Mouse (Mus musculus) MEL (cell line): ENCODE data around the gene Rac3. TPM values are rescaled to one million over a fixed set of nuclear protein-coding genes. Genes with fewer than 3 reads are reported as not detected.
A peak's percentile ranks its signal among the peaks of the same experiment; 100 is the strongest.

Source experiments
- DNase-seq: peaks from one replicate; pipeline ENCODE4 v3.0.0; 2011; ENCODE audit warnings: low read depth, low spot score
- H3K27ac ChIP-seq: 2 replicates; pipeline ENCODE4 v1.5.1; 2012; ENCODE audit warnings: low read depth, mild to moderate bottlenecking, control low read depth, low read length, moderate library complexity; ENCODE audit not compliant: control insufficient read depth
- H3K27me3 ChIP-seq, 2 experiments: fragments of 150-350 bp in 1 of 2; sonication (generic) in 1 of 2; 2 replicates each; pipeline ENCODE4 v1.6.1; 2012; ENCODE audit warnings: low read length in 2 of 2, mild to moderate bottlenecking in 2 of 2, improper control_type of control experiment in 1 of 2, moderate library complexity in 1 of 2; ENCODE audit not compliant: insufficient read depth in 2 of 2, control insufficient read depth in 1 of 2
- H3K36me3 ChIP-seq, 2 experiments: 2 replicates each; pipeline ENCODE4 v1.6.1; 2012 to 2014; ENCODE audit warnings: low read length in 2 of 2, improper control_type of control experiment in 1 of 2, inconsistent platforms in 1 of 2, mild to moderate bottlenecking in 1 of 2; ENCODE audit not compliant: insufficient read depth in 2 of 2, control insufficient read depth in 1 of 2
- H3K4me1 ChIP-seq, 2 experiments: fragments of 150-350 bp in 1 of 2; sonication (generic) in 1 of 2; 2 replicates each; pipeline ENCODE4 v1.6.1; 2012; ENCODE audit warnings: low read length in 2 of 2, improper control_type of control experiment in 1 of 2, mild to moderate bottlenecking in 1 of 2; ENCODE audit not compliant: insufficient read depth in 2 of 2, control insufficient read depth in 1 of 2
- H3K4me3 ChIP-seq, 2 experiments: fragments of 150-350 bp in 1 of 2; sonication (generic) in 1 of 2; 2 replicates each; pipeline ENCODE4 v1.5.1; 2012; ENCODE audit warnings: low read depth in 2 of 2, low read length in 2 of 2, mild to moderate bottlenecking in 2 of 2, moderate library complexity in 2 of 2, control low read depth in 1 of 2, improper control_type of control experiment in 1 of 2; ENCODE audit not compliant: control insufficient read depth in 1 of 2, insufficient read depth in 1 of 2
- H3K79me2 ChIP-seq: 2 replicates; pipeline ENCODE4 v1.6.1; 2012; ENCODE audit warnings: mild to moderate bottlenecking, low read length, moderate library complexity; ENCODE audit not compliant: control insufficient read depth, poor library complexity, insufficient read depth
- H3K9ac ChIP-seq: 2 replicates; pipeline ENCODE4 v1.6.1; 2012; ENCODE audit warnings: low read depth, mild to moderate bottlenecking, control low read depth, low read length, moderate library complexity; ENCODE audit not compliant: control insufficient read depth, poor library complexity, severe bottlenecking
- H3K9me3 ChIP-seq: fragments of 150-350 bp; sonication (generic); replicated peaks from 2 replicates; pipeline ENCODE4 v1.6.1; 2012; ENCODE audit warnings: mild to moderate bottlenecking, low read length, improper control_type of control experiment, moderate library complexity; ENCODE audit not compliant: insufficient read depth
- E2F4 ChIP-seq: IDR thresholded peaks from 2 replicates; pipeline ENCODE4 v1.6.1; 2011; ENCODE audit warnings: low read depth, low read length, improper control_type of control experiment, borderline replicate concordance
- ELF1 ChIP-seq: IDR thresholded peaks from 2 replicates; pipeline ENCODE4 v1.6.1; 2014; ENCODE audit warnings: low read depth, mild to moderate bottlenecking, inconsistent platforms, low read length, improper control_type of control experiment, moderate library complexity
- EP300 ChIP-seq, 2 experiments: IDR thresholded peaks; 2 replicates each; pipeline ENCODE4 v1.6.1; 2011; ENCODE audit warnings: improper control_type of control experiment in 2 of 2, low read length in 2 of 2, low read depth in 1 of 2, mild to moderate bottlenecking in 1 of 2
- ETS1 ChIP-seq: IDR thresholded peaks from 2 replicates; pipeline ENCODE4 v1.6.1; 2012; ENCODE audit warnings: low read depth, mild to moderate bottlenecking, inconsistent platforms, low read length, improper control_type of control experiment, moderate library complexity
- GABPA ChIP-seq: IDR thresholded peaks from 2 replicates; pipeline ENCODE4 v1.6.1; 2012; ENCODE audit warnings: low read depth, mild to moderate bottlenecking, inconsistent platforms, low read length, improper control_type of control experiment, moderate library complexity
- GATA1 ChIP-seq: IDR thresholded peaks from 2 replicates; pipeline ENCODE4 v1.6.1; 2011; ENCODE audit warnings: low read depth, low read length, improper control_type of control experiment
- JUND ChIP-seq: IDR thresholded peaks from 2 replicates; pipeline ENCODE4 v1.6.1; 2011; ENCODE audit warnings: low read depth, mild to moderate bottlenecking, improper control_type of control experiment, low read length
- MAFK ChIP-seq: IDR thresholded peaks from 2 replicates; pipeline ENCODE4 v1.6.1; 2011; ENCODE audit warnings: low read depth, mild to moderate bottlenecking, low read length, improper control_type of control experiment, borderline replicate concordance
- MAX ChIP-seq: IDR thresholded peaks from 2 replicates; pipeline ENCODE4 v1.6.1; 2011; ENCODE audit warnings: low read length, improper control_type of control experiment
- MAZ ChIP-seq: IDR thresholded peaks from 2 replicates; pipeline ENCODE4 v1.6.1; 2012; ENCODE audit warnings: low read depth, mild to moderate bottlenecking, inconsistent platforms, low read length, improper control_type of control experiment
- MEF2A ChIP-seq: IDR thresholded peaks from 2 replicates; pipeline ENCODE4 v1.6.1; 2014; ENCODE audit warnings: low read depth, mild to moderate bottlenecking, inconsistent platforms, low read length, improper control_type of control experiment; ENCODE audit not compliant: poor library complexity, insufficient replicate concordance, severe bottlenecking; ENCODE audit errors: extremely low read depth
- MXI1 ChIP-seq: IDR thresholded peaks from 2 replicates; pipeline ENCODE4 v1.6.1; 2011; ENCODE audit warnings: mild to moderate bottlenecking, low read depth, low read length, improper control_type of control experiment
- MYC ChIP-seq: IDR thresholded peaks from 2 replicates; pipeline ENCODE4 v1.6.1; 2011; ENCODE audit warnings: low read depth, mild to moderate bottlenecking, low read length, improper control_type of control experiment, moderate library complexity
- POLR2A ChIP-seq, 2 experiments: IDR thresholded peaks; 2 replicates each; pipeline ENCODE4 v1.6.1; 2011 to 2012; ENCODE audit warnings: low read length in 2 of 2, mild to moderate bottlenecking in 2 of 2, control low read depth in 1 of 2, improper control_type of control experiment in 1 of 2, low read depth in 1 of 2, moderate library complexity in 1 of 2; ENCODE audit not compliant: control insufficient read depth in 1 of 2, insufficient read depth in 1 of 2, poor library complexity in 1 of 2
- POLR2AphosphoS2 ChIP-seq: IDR thresholded peaks from 2 replicates; pipeline ENCODE4 v1.6.1; 2011; ENCODE audit warnings: low read length, improper control_type of control experiment
- POLR2AphosphoS5 ChIP-seq: IDR thresholded peaks from 2 replicates; pipeline ENCODE4 v1.6.1; 2012; ENCODE audit warnings: low read depth, borderline replicate concordance, mild to moderate bottlenecking, inconsistent platforms, low read length, moderate library complexity, mixed read lengths
- RCOR1 ChIP-seq: IDR thresholded peaks from 2 replicates; pipeline ENCODE4 v1.6.1; 2012; ENCODE audit warnings: low read depth, mild to moderate bottlenecking, inconsistent platforms, low read length, improper control_type of control experiment
- SIN3A ChIP-seq: IDR thresholded peaks from 2 replicates; pipeline ENCODE4 v1.6.1; 2012; ENCODE audit warnings: low read length, improper control_type of control experiment, inconsistent platforms
- SMC3 ChIP-seq: IDR thresholded peaks from 2 replicates; pipeline ENCODE4 v1.6.1; 2011; ENCODE audit warnings: low read depth, low read length, improper control_type of control experiment
- TBP ChIP-seq: IDR thresholded peaks from 2 replicates; pipeline ENCODE4 v1.8.0; 2011; ENCODE audit warnings: low read depth, low read length, improper control_type of control experiment
- USF1 ChIP-seq: IDR thresholded peaks from 2 replicates; pipeline ENCODE4 v1.6.1; 2014; ENCODE audit warnings: low read depth, mild to moderate bottlenecking, inconsistent platforms, low read length, improper control_type of control experiment, moderate library complexity
- USF2 ChIP-seq, 2 experiments: IDR thresholded peaks; 2 replicates each; pipeline ENCODE4 v1.6.1; 2011 to 2012; ENCODE audit warnings: improper control_type of control experiment in 2 of 2, low read length in 2 of 2, borderline replicate concordance in 1 of 2, inconsistent platforms in 1 of 2, low read depth in 1 of 2, mild to moderate bottlenecking in 1 of 2; ENCODE audit not compliant: insufficient read depth in 1 of 2
- ZC3H11A ChIP-seq: IDR thresholded peaks from 2 replicates; pipeline ENCODE4 v1.6.1; 2012; ENCODE audit warnings: low read depth, mild to moderate bottlenecking, inconsistent platforms, low read length, improper control_type of control experiment
- ZKSCAN1 ChIP-seq: IDR thresholded peaks from 2 replicates; pipeline ENCODE4 v1.6.1; 2012; ENCODE audit warnings: low read depth, mild to moderate bottlenecking, inconsistent platforms, low read length, improper control_type of control experiment, moderate library complexity
- ZNF384 ChIP-seq: IDR thresholded peaks from 2 replicates; pipeline ENCODE4 v1.6.1; 2012; ENCODE audit warnings: low read depth, mild to moderate bottlenecking, inconsistent platforms, low read length, improper control_type of control experiment
- polyA plus RNA-seq, 2 experiments: library from polyadenylated mRNA; stranded (reverse) in 1 of 2; unstranded in 1 of 2; fragments of >175 nt in 1 of 2; fragments of >200 nt in 1 of 2; gene quantifications; 2 replicates each; pipeline versions ENCODE4 v1.2.1 to v1.2.4; 2012; ENCODE audit warnings: low replicate concordance in 2 of 2, low read depth in 1 of 2; ENCODE audit not compliant: insufficient read length in 2 of 2, insufficient read depth in 1 of 2, missing spikeins in 1 of 2
- total RNA-seq: library from RNA; depleted of rRNA; stranded (reverse); fragments of 300-350 nt; gene quantifications from 2 replicates; pipeline ENCODE4 v1.2.3, GENCODE M21; 2012

The Rac3 gene
- total and polyA plus RNA-seq, 3 experiments = 12.0 to 13.1 TPM; not detected in 1

DNA sequence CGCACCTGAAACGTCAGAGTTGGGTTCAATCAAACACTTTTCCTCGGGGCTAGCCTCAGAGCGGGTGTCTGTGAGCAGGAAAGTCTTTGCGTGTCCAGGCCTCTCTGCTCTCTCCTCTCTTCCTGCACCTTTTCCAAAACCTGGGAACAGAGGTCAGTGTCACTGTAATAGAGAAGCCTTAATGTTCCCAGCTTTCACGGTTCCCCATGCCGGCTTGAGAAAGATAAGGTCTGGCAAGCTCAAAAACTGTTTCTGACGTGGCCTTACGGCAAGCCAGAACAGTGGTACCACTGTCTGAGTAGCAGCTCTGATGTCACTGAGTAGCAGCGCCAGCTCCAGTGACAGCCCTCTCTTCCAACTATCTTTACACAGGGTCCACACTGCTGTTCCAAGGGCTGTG lies 6.7 kb upstream of the Rac3 start:
- peak overlapping the region; percentile 15; the same call in 1 of the 2 replicates for H3K27ac ChIP-seq
- DNase-seq = peak; percentile 65
- H3K36me3 ChIP-seq = peaks cover 0 to 2% of the 10 kb centered on the region in 2 experiments; a peak in 1 of 4 replicates
- peaks cover 0 to 8% of the 10 kb centered on the region in 2 experiments; a peak in 3 of 4 replicates for H3K4me1 ChIP-seq
- peaks cover 17% of the 10 kb centered on the region for H3K79me2 ChIP-seq
- TF ChIP-seq MAFK (no peak), MYC (peak; percentile 34; the same call in 1 of the 2 replicates), USF2 (IDR thresholded peaks at IDR 0.05; ENCODE audit: borderline replicate concordance in 1 of 2, insufficient read depth in 1 of 2, low read depth in 1 of 2, low read length in 2 of 2) (no peak), EP300 (IDR thresholded peaks at IDR 0.05; ENCODE audit: low read depth in 1 of 2, low read length in 2 of 2) (peak in 1 of 2 experiments; percentile 39; a peak in 1 of 4 replicates), POLR2A (IDR thresholded peaks at IDR 0.05; ENCODE audit: control insufficient read depth in 1 of 2, insufficient read depth in 1 of 2, low read depth in 1 of 2, low read length in 2 of 2, poor library complexity in 1 of 2) (no peak; a peak in 1 of 4 replicates), ZKSCAN1 (no peak), TBP (no peak), GATA1 (0 out of 2 replicates have a peak, but pooled peaks have one; percentile 15), JUND (no peak), POLR2AphosphoS2 (no peak), MEF2A (no peak), RCOR1 (no peak), ZC3H11A (no peak), ETS1 (0 out of 2 replicates have a peak, but pooled peaks have one; percentile 22), MAX (peak; percentile 46), MXI1 (peak; percentile 18; the same call in 1 of the 2 replicates), SIN3A (0 out of 2 replicates have a peak, but pooled peaks have one; percentile 19), POLR2AphosphoS5 (no peak)
- TF ChIP-seq, all 39 proteins: peak for 7
- peak overlapping the region; percentile 81 for H3K9ac ChIP-seq
- no peaks in the 10 kb centered on the region for H3K9me3 ChIP-seq
- no peaks in the 10 kb centered on the region for H3K27me3 ChIP-seq
- H3K4me3 ChIP-seq = peak overlapping the region; percentile 66 to 73

DNA sequence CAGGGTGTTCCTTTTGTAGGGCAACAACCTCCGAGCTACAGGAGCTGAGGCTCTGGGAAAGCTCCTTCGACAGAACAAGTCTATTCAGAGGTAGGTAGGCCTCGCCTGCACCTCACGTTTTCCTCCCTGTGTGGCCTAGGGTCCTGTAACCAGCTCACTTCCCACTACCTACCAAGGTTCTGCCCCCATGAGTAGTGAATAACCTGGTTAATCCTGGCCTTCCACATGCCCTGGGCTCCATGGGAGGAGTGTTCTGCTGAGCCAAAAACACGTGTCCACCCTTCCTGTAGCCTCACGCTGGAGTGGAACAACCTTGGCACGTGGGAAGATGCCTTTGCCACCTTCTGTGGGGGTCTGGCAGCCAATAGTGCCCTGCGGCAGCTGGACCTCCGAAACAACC lies 6.1 kb upstream of the Rac3 start:
- Histone ChIP-seq H3K9me3 (no peaks in the 10 kb centered on the region), H3K9ac (peak overlapping the region; percentile 81), H3K36me3 (peaks cover 0 to 2% of the 10 kb centered on the region in 2 experiments; a peak in 1 of 4 replicates), H3K4me3 (no peak overlapping the region), H3K4me1 (peaks cover 0 to 8% of the 10 kb centered on the region in 2 experiments; a peak in 3 of 4 replicates), H3K27me3 (no peaks in the 10 kb centered on the region), H3K27ac (no peak overlapping the region), H3K79me2 (peaks cover 17% of the 10 kb centered on the region)
- TF ChIP-seq GABPA (no peak), E2F4 (no peak), JUND (no peak), MAZ (no peak), USF1 (no peak), SMC3 (no peak), ELF1 (no peak), MYC (no peak), ETS1 (no peak), MEF2A (no peak), ZNF384 (no peak)
- no peak for DNase-seq
